Comparison of ENCODE assay signal across 8 mouse cellular contexts in genomic region chr13:21276551-21276950, GRCm38 (mm10). TPM values are rescaled to one million over a fixed set of nuclear protein-coding genes. Genes with fewer than 3 reads are reported as not detected.
DNase-seq lines count a peak whose midpoint lies in the region; ATAC-seq and TF ChIP-seq lines count a peak whose summit lies in the region.

No protein-coding gene starts in this region.

- TF ChIP-seq CTCF in testis, adult 2 months (IDR thresholded peaks at IDR 0.05; ENCODE audit: control insufficient read depth, insufficient read depth, insufficient replicate concordance, low read depth, low read length) = no peak
- TF ChIP-seq CTCF in liver, embryonic 14.5 days (IDR thresholded peaks at IDR 0.05; ENCODE audit: low read depth) = no peak

- TF ChIP-seq POLR2A in testis, adult 2 months (IDR thresholded peaks at IDR 0.05; ENCODE audit: control insufficient read depth, low read depth, low read length) = no peak

- peak overlapping the region; percentile 60 for H3K4me3 ChIP-seq in testis, adult 2 months (ENCODE audit: control insufficient read depth, low read depth, low read length)
- peak overlapping the region; percentile 56 to 97 for H3K4me3 ChIP-seq in liver, embryonic 14.5 days (ENCODE audit: insufficient read depth in 1 of 2, low read depth in 2 of 2, low read length in 2 of 2)

- TF ChIP-seq EP300 in liver, embryonic 14.5 days (IDR thresholded peaks at IDR 0.05; ENCODE audit: low read depth) = no peak

- H3K36me3 ChIP-seq in testis, adult 2 months (ENCODE audit: control insufficient read depth, insufficient read depth, low read length) = no peaks in the 10 kb centered on the region
- no peaks in the 10 kb centered on the region for H3K36me3 ChIP-seq in liver, embryonic 14.5 days (replicated peaks; ENCODE audit: control insufficient read depth, insufficient read depth, low read depth)

- H3K27ac ChIP-seq in testis, adult 2 months (ENCODE audit: control insufficient read depth, insufficient read depth, low read depth, low read length) = no peak overlapping the region
- H3K27ac ChIP-seq in liver, embryonic 14.5 days = no peak overlapping the region

- peak overlapping the region; percentile 88 for H3K4me2 ChIP-seq in liver, embryonic 14.5 days (ENCODE audit: low read depth)

- H3K9ac ChIP-seq in liver, embryonic 14.5 days (replicated peaks) = peak overlapping the region; percentile 3; the same call in 1 of the 2 replicates

- H3K9me3 ChIP-seq in liver, embryonic 14.5 days (ENCODE audit: control insufficient read depth, low read length) = no peaks in the 10 kb centered on the region

- under 1% methylated on average over 9 of the region's 9 CpGs for WGBS in liver, embryonic 14.5 days (ENCODE audit: insufficient replicate concordance)

- H3K27me3 ChIP-seq in testis, adult 2 months (ENCODE audit: control insufficient read depth, insufficient read depth, low read length) = 0 out of 2 replicates have a peak, but pooled peaks cover 2% of the 10 kb centered on the region
- no peaks in the 10 kb centered on the region; the same call in none of the 2 replicates for H3K27me3 ChIP-seq in liver, embryonic 14.5 days (ENCODE audit: control insufficient read depth, insufficient read depth, low read length)

- DNase-seq in embryo, embryonic 10 days (ENCODE audit: low spot score) = peak; percentile 54
- DNase-seq in embryo, embryonic 9.5 days (ENCODE audit: extremely low spot score) = no peak
- DNase-seq in testis, postnatal 10 days (ENCODE audit: low spot score) = no peak
- DNase-seq in liver, embryonic 14.5 days (ENCODE audit: low read depth in 3 of 3, low spot score in 3 of 3) = no peak
- no peak for DNase-seq in right cerebral cortex, postnatal 10 days (ENCODE audit: low spot score in 2 of 2)
- no peak for DNase-seq in layer of hippocampus, postnatal 25 days (ENCODE audit: extremely low spot score in 1 of 2, low spot score in 1 of 2)
- DNase-seq in testis, postnatal 14 days (ENCODE audit: low spot score) = no peak

- no peak for ATAC-seq in liver, embryonic 14.5 days (ENCODE audit: insufficient read depth)

- H3K4me1 ChIP-seq in testis, adult 2 months (ENCODE audit: control insufficient read depth, insufficient read depth, low read length) = peaks cover 8% of the 10 kb centered on the region
- peaks cover 6 to 17% of the 10 kb centered on the region in 2 experiments; a peak in 3 of 4 replicates for H3K4me1 ChIP-seq in liver, embryonic 14.5 days (replicated peaks; ENCODE audit: control insufficient read depth in 2 of 2, insufficient read depth in 2 of 2, low read length in 1 of 2)

RNA-seq across cellular contexts. Expression of gene Gpx5, which starts 16.0 kb away (rescaled TPM):
- polyA plus RNA-seq in testis, adult 2 months (2012; rRNA removed) = 0.63 TPM in 1 of 2 replicates, not detected in the other
- not detected in 2 replicates for polyA plus RNA-seq in liver, embryonic 14.5 days (2012; rRNA removed)
- not detected in 2 replicates for polyA plus RNA-seq in liver, embryonic 14.5 days (2014; fragmentation: Nextera tagmentation; extraction: Ambion mirVana)
- total RNA-seq in layer of hippocampus, postnatal 25 days (2021) = not detected

RNA-seq across cellular contexts. Expression of gene Gpx6, which starts 35.4 kb away (rescaled TPM):
- 73.9 and 120 TPM in 2 replicates for polyA plus RNA-seq in testis, adult 2 months (2012; rRNA removed)
- 0.02 TPM in 1 of 2 replicates, not detected in the other for polyA plus RNA-seq in liver, embryonic 14.5 days (2012; rRNA removed)
- polyA plus RNA-seq in liver, embryonic 14.5 days (2014; fragmentation: Nextera tagmentation; extraction: Ambion mirVana) = not detected in 2 replicates
- total RNA-seq in layer of hippocampus, postnatal 25 days (2021) = not detected

Comparison
In these comparisons a context has a peak if more than half of its experiments do, and no peak if none do; other contexts are left out.
1. RNA of gene Gpx6, which starts 35.4 kb away (polyA plus RNA-seq): 73.9 to 120 TPM in testis, adult 2 months; 0.02 TPM in liver, embryonic 14.5 days; every median in the first group is over 10 times any median in the second.